Mouse (Mus musculus): ENCODE measurements around the gene Ccdc105. TPM values are rescaled to one million over a fixed set of nuclear protein-coding genes. Genes with fewer than 3 reads are reported as not detected.

Ccdc105 gene
- polyA plus RNA-seq, 1 experiment from 2014 or later, result not detected

GRCm38 (mm10) chr10:78747035-78747721 lies 5.7 kb downstream of the Ccdc105 start:
- peak; percentile 78 for ATAC-seq (ENCODE audit: low FRiP score, low read depth)
- peaks cover 9% of the 10 kb centered on the region; the same call in 1 of the 2 replicates for H3K4me1 ChIP-seq
- peak overlapping the region; percentile 21; the same call in 1 of the 2 replicates for H3K9ac ChIP-seq
- no peaks in the 10 kb centered on the region for H3K36me3 ChIP-seq
- no peak overlapping the region for H3K27ac ChIP-seq
- 1% methylated on average over 27 of the region's 27 CpGs for WGBS
- H3K4me2 ChIP-seq (replicated peaks), result peak overlapping the region; percentile 69
- H3K27me3 ChIP-seq (replicated peaks), result peaks cover 3% of the 10 kb centered on the region; the same call in 1 of the 2 replicates
- no peaks in the 10 kb centered on the region for H3K9me3 ChIP-seq
- H3K4me3 ChIP-seq, result peak overlapping the region; percentile 25

- ATAC-seq (ENCODE audit: low FRiP score, low read depth), result no peak
- H3K4me1 ChIP-seq, result peaks cover 9% of the 10 kb centered on the region; the same call in 1 of the 2 replicates
- WGBS, result 66% methylated on average over 4 of the region's 4 CpGs
Observed at GRCm38 (mm10) chr10:78745453-78746232, 7.2 kb downstream of the Ccdc105 start.

GRCm38 (mm10) chr10:78743721-78744120 lies 9.1 kb downstream of the Ccdc105 start:
- Histone ChIP-seq H3K4me3 (no peak overlapping the region), H3K27me3 (replicated peaks) (no peaks in the 10 kb centered on the region; the same call in 1 of the 2 replicates), H3K4me1 (peaks cover 9% of the 10 kb centered on the region; the same call in 1 of the 2 replicates), H3K36me3 (no peaks in the 10 kb centered on the region), H3K9me3 (no peaks in the 10 kb centered on the region), H3K27ac (no peak overlapping the region), H3K9ac (no peak overlapping the region), H3K4me2 (replicated peaks) (no peak overlapping the region)
- ATAC-seq (ENCODE audit: low FRiP score, low read depth), result no peak

More at GRCm38 (mm10) chr10:78745453-78746232, 7.2 kb downstream of the Ccdc105 start:
- Histone ChIP-seq H3K9me3 (no peaks in the 10 kb centered on the region), H3K36me3 (no peaks in the 10 kb centered on the region), H3K9ac (no peak overlapping the region), H3K27me3 (replicated peaks) (no peaks in the 10 kb centered on the region; the same call in 1 of the 2 replicates), H3K4me2 (replicated peaks) (no peak overlapping the region), H3K27ac (no peak overlapping the region), H3K4me3 (no peak overlapping the region)

GRCm38 (mm10) chr10:78739821-78740220 lies 13.0 kb downstream of the Ccdc105 start:
- H3K4me1 ChIP-seq, result no peaks in the 10 kb centered on the region
- ATAC-seq (ENCODE audit: low FRiP score, low read depth), result no peak
- H3K27me3 ChIP-seq (replicated peaks), result no peaks in the 10 kb centered on the region
- no peak overlapping the region for H3K27ac ChIP-seq
- H3K9ac ChIP-seq, result no peak overlapping the region
- H3K36me3 ChIP-seq, result no peaks in the 10 kb centered on the region
- H3K9me3 ChIP-seq, result no peaks in the 10 kb centered on the region
- H3K4me2 ChIP-seq (replicated peaks), result no peak overlapping the region
- WGBS, result 79% methylated on average over 4 of the region's 4 CpGs
- H3K4me3 ChIP-seq, result no peak overlapping the region

GRCm38 (mm10) chr10:78727876-78728275 lies 25.0 kb downstream of the Ccdc105 start:
- no peak for ATAC-seq (ENCODE audit: low FRiP score, low read depth)
- H3K4me3 ChIP-seq, result no peak overlapping the region
- H3K9ac ChIP-seq, result no peak overlapping the region
- H3K4me1 ChIP-seq, result no peaks in the 10 kb centered on the region
- H3K27me3 ChIP-seq (replicated peaks), result no peaks in the 10 kb centered on the region
- H3K36me3 ChIP-seq, result no peaks in the 10 kb centered on the region
- H3K9me3 ChIP-seq, result no peaks in the 10 kb centered on the region
- no peak overlapping the region for H3K27ac ChIP-seq
- no peak overlapping the region for H3K4me2 ChIP-seq (replicated peaks)
- 89% methylated on average over 5 of the region's 5 CpGs for WGBS

GRCm38 (mm10) chr10:78727035-78727434 lies 25.8 kb downstream of the Ccdc105 start:
- Histone ChIP-seq H3K4me2 (replicated peaks) (no peak overlapping the region), H3K27me3 (replicated peaks) (no peaks in the 10 kb centered on the region), H3K9ac (no peak overlapping the region), H3K4me1 (no peaks in the 10 kb centered on the region), H3K36me3 (no peaks in the 10 kb centered on the region), H3K27ac (no peak overlapping the region), H3K9me3 (no peaks in the 10 kb centered on the region), H3K4me3 (no peak overlapping the region)
- no peak for ATAC-seq (ENCODE audit: low FRiP score, low read depth)
- 81% methylated on average over 3 of the region's 3 CpGs for WGBS

GRCm38 (mm10) chr10:78723416-78723815 lies 29.4 kb downstream of the Ccdc105 start:
- Histone ChIP-seq H3K4me2 (replicated peaks) (no peak overlapping the region), H3K9ac (no peak overlapping the region), H3K9me3 (no peaks in the 10 kb centered on the region), H3K4me3 (no peak overlapping the region), H3K4me1 (no peaks in the 10 kb centered on the region), H3K27ac (no peak overlapping the region), H3K27me3 (replicated peaks) (no peaks in the 10 kb centered on the region), H3K36me3 (no peaks in the 10 kb centered on the region)
- no peak for ATAC-seq (ENCODE audit: low FRiP score, low read depth)
- 14% methylated on average over 2 of the region's 2 CpGs for WGBS

- ATAC-seq (ENCODE audit: low FRiP score, low read depth), result no peak
- no peak overlapping the region for H3K4me2 ChIP-seq (replicated peaks)
- no peak overlapping the region for H3K27ac ChIP-seq
- no peaks in the 10 kb centered on the region for H3K36me3 ChIP-seq
- WGBS, result 67% methylated on average over 2 of the region's 2 CpGs
- H3K4me1 ChIP-seq, result no peaks in the 10 kb centered on the region
- no peaks in the 10 kb centered on the region for H3K9me3 ChIP-seq
- H3K9ac ChIP-seq, result no peak overlapping the region
- H3K27me3 ChIP-seq (replicated peaks), result no peaks in the 10 kb centered on the region
- no peak overlapping the region for H3K4me3 ChIP-seq
Observed at GRCm38 (mm10) chr10:78722654-78723053, 30.2 kb downstream of the Ccdc105 start.

GRCm38 (mm10) chr10:78722036-78722435 lies 30.8 kb downstream of the Ccdc105 start:
- no peak for ATAC-seq (ENCODE audit: low FRiP score, low read depth)
- 90% methylated on average over 5 of the region's 5 CpGs for WGBS
- Histone ChIP-seq H3K9me3 (no peaks in the 10 kb centered on the region), H3K36me3 (no peaks in the 10 kb centered on the region), H3K27me3 (replicated peaks) (no peaks in the 10 kb centered on the region), H3K4me1 (no peaks in the 10 kb centered on the region), H3K9ac (no peak overlapping the region), H3K4me3 (no peak overlapping the region), H3K4me2 (replicated peaks) (no peak overlapping the region), H3K27ac (no peak overlapping the region)

- Histone ChIP-seq H3K4me1 (no peaks in the 10 kb centered on the region), H3K27ac (no peak within 1 kb of the TSS), H3K4me3 (no peak within 1 kb of the TSS), H3K9ac (no peak within 1 kb of the TSS), H3K36me3 (no peaks in the 10 kb centered on the region), H3K27me3 (replicated peaks) (no peaks in the 10 kb centered on the region), H3K9me3 (no peaks in the 10 kb centered on the region), H3K4me2 (replicated peaks) (no peak within 1 kb of the TSS)
- ATAC-seq (ENCODE audit: low FRiP score, low read depth), result no peak
- 80% methylated on average over 11 of the region's 11 CpGs for WGBS
Observed at GRCm38 (mm10) chr10:78718056-78718455, 34.8 kb downstream of the Ccdc105 start, which contains the start of gene Casp14. Casp14 (minus strand) TSS chr10:78718294.

GRCm38 (mm10) chr10:78716231-78716630 lies 36.6 kb downstream of the Ccdc105 start:
- no peak for ATAC-seq (ENCODE audit: low FRiP score, low read depth)

GRCm38 (mm10) chr10:78715156-78715555 lies 37.7 kb downstream of the Ccdc105 start:
- Histone ChIP-seq H3K27ac (no peak overlapping the region), H3K36me3 (no peaks in the 10 kb centered on the region), H3K9me3 (no peaks in the 10 kb centered on the region), H3K9ac (no peak overlapping the region), H3K27me3 (replicated peaks) (no peaks in the 10 kb centered on the region), H3K4me3 (no peak overlapping the region), H3K4me2 (replicated peaks) (no peak overlapping the region), H3K4me1 (no peaks in the 10 kb centered on the region)
- no peak for ATAC-seq (ENCODE audit: low FRiP score, low read depth)
- WGBS, result 96% methylated on average over 7 of the region's 7 CpGs

More at GRCm38 (mm10) chr10:78716231-78716630, 36.6 kb downstream of the Ccdc105 start:
- H3K27me3 ChIP-seq (replicated peaks), result no peaks in the 10 kb centered on the region
- H3K36me3 ChIP-seq, result no peaks in the 10 kb centered on the region
- H3K4me2 ChIP-seq (replicated peaks), result no peak overlapping the region
- no peaks in the 10 kb centered on the region for H3K4me1 ChIP-seq
- no peak overlapping the region for H3K27ac ChIP-seq
- H3K9me3 ChIP-seq, result no peaks in the 10 kb centered on the region
- H3K9ac ChIP-seq, result no peak overlapping the region
- H3K4me3 ChIP-seq, result no peak overlapping the region

All from neural tube, embryonic 12.5 days (tissue).